Mouse (Mus musculus): ENCODE data around the gene Sec23ip. TPM values are rescaled to one million over a fixed set of nuclear protein-coding genes. Genes with fewer than 3 reads are reported as not detected.

Gene Sec23ip
- polyA plus RNA-seq (2015; fragmentation: Nextera tagmentation; extraction: Ambion mirVana): 27.6 and 28.6 TPM in 2 replicates

DNA sequence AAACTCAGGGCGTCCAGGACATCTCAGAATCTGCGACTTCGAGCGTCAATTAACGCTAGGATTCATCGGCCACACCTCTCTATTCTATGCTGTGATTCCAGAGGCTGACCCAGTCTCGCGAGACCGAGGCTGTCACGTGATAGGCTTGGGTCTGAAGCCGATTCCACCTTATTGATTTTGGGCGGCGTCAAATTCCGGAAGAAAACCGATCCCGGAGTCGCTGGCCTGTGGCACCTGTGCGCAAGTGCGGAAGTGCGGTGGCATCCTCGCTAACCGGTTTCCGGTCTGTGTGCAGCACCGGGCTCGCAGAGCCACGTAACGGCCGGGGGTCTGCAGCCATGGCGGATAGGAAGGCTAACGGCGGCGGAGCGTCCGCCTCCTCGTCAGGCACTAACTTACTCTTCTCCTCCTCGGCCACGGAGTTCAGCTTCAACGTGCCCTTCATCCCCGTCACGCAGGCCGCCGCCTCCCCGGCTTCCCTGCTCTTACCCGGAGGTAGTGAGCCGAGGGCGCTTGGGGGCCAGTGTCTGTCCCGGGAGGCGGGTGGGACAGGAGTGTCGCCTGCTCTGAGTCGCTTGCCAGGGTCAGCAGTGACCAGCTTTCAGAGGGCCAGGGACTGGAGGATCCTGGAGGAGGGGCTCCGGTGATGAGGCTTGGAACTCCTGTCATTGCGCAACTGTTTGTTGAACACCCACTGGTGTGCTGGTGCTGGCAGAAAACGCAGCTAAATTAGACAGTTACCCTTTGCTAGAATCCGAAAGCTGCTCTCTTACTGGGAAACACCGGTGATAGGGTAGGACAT, at the start of gene Sec23ip:
Gene Sec23ip (plus strand): TSS at position 260 of the 802 bp plus-strand sequence.

DNA sequence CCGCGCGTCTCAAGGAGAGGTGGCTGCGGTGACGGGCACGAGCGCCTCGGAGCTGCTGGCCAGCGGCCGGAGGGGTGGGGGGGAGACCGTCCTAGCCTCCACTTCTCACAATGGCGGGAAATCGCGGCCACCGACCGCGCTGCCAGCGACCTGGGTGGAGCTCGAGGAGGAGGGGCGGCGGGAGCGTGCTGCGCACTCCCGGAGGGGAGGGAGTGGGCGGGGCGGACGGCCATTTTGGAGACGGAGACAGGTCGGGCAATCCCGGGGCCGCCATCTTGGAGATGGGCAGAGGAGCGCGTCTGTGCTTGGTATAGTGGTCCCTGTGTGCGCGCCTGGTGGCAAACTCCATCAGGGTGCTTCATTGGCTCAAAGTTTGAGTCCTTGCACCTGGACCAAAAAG, 4.4 kb upstream of the Sec23ip start, which contains the start of gene Mcmbp:
Gene Mcmbp (minus strand): TSS at position 162 of the 400 bp plus-strand sequence.

Small RNA genes within 50 kb of the gene (microRNA-seq; reads per million reads assigned to microRNA genes)
- gene Gm25778: not detected

Other genes starting within 250 kb of the Sec23ip start
- gene Bag3, start 221.3 kb upstream of the Sec23ip start, polyA plus RNA-seq (2015; fragmentation: Nextera tagmentation; extraction: Ambion mirVana): 5.3 and 5.5 TPM in 2 replicates
- 418 and 447 TPM in 2 replicates for gene Inpp5f, start 133.6 kb upstream of the Sec23ip start, polyA plus RNA-seq (2015; fragmentation: Nextera tagmentation; extraction: Ambion mirVana)
- gene Mcmbp, start 4.4 kb upstream of the Sec23ip start, polyA plus RNA-seq (2015; fragmentation: Nextera tagmentation; extraction: Ambion mirVana): 33.5 and 36.4 TPM in 2 replicates